Comparison of ENCODE assay signal across 8 mouse cellular contexts in genomic region chr10:117844782-117845596, GRCm38 (mm10). TPM values are rescaled to one million over a fixed set of nuclear protein-coding genes. Genes with fewer than 3 reads are reported as not detected.
DNase-seq lines count a peak whose midpoint lies in the region; ATAC-seq and TF ChIP-seq lines count a peak whose summit lies in the region.

No protein-coding gene starts in this region.

- peak overlapping the region; percentile 88 for H3K4me3 ChIP-seq in hindbrain, embryonic 15.5 days
- H3K4me3 ChIP-seq in left cerebral cortex, adult 2 months: peak overlapping the region; percentile 81

- no peaks in the 10 kb centered on the region for H3K9me3 ChIP-seq in hindbrain, embryonic 15.5 days

- no peaks in the 10 kb centered on the region for H3K27me3 ChIP-seq in hindbrain, embryonic 15.5 days

- peaks cover 31% of the 10 kb centered on the region for H3K4me1 ChIP-seq in hindbrain, embryonic 15.5 days (replicated peaks)

- H3K9ac ChIP-seq in hindbrain, embryonic 15.5 days: peak overlapping the region; percentile 98

- WGBS in hindbrain, embryonic 15.5 days: 2% methylated on average over 37 of the region's 52 CpGs

- no peak; the same call in 1 of the 2 replicates for TF ChIP-seq CTCF in left cerebral cortex, adult 2 months (IDR thresholded peaks at IDR 0.05)

- H3K4me2 ChIP-seq in hindbrain, embryonic 15.5 days: peak overlapping the region; percentile 80

- peak; percentile 73 for DNase-seq in R1 (ENCODE audit: low read depth, low spot score)
- DNase-seq in cerebellum, postnatal 4 days (ENCODE audit: low spot score in 2 of 2): peak; percentile 31 to 50
- peak; percentile 58 for DNase-seq in gastrocnemius, adult 18-20 months (ENCODE audit: low spot score)
- DNase-seq in left cerebral cortex, adult 2 months (ENCODE audit: extremely low spot score in 1 of 2, low spot score in 2 of 2): peak; percentile 47 to 67
- DNase-seq in right cerebral cortex, adult 18-20 months: peak; percentile 60
- DNase-seq in urinary bladder, adult 18-20 months (ENCODE audit: low spot score in 2 of 2): peak; percentile 42 to 67

- peak overlapping the region; percentile 99 for H3K27ac ChIP-seq in hindbrain, embryonic 15.5 days (replicated peaks)
- H3K27ac ChIP-seq in left cerebral cortex, adult 2 months: peak overlapping the region; percentile 90

- intact Hi-C loops in left cerebral cortex, adult 2 months (cut with DNase I): loop anchor here (2.0 to 10.0 kb wide), 4 partner anchors 140 to 258 kb away; no protein-coding TSS in a partner anchor

- no peaks in the 10 kb centered on the region for H3K36me3 ChIP-seq in hindbrain, embryonic 15.5 days

- ATAC-seq in hindbrain, embryonic 15.5 days (ENCODE audit: low FRiP score, low read depth): peak; percentile 33
- peak; percentile 44 for ATAC-seq in megakaryocyte, adult 5-6 weeks (ENCODE audit: poor library complexity, severe bottlenecking)

RNA-seq across cellular contexts. Expression of gene Rap1b, which starts 0.8 kb away (rescaled TPM):
- 10 to 100 TPM; 18.7 to 24.9 TPM for total RNA-seq in gastrocnemius, adult 18-20 months (2021)
- polyA plus RNA-seq in hindbrain, embryonic 15.5 days (2015; fragmentation: Nextera tagmentation; extraction: Ambion mirVana): 158 TPM in 2 replicates
- 10 to 100 TPM; 59.7 to 61.2 TPM for total RNA-seq in left cerebral cortex, adult 2 months (2021)
- 448 and 514 TPM in 2 replicates for total RNA-seq in megakaryocyte, adult 5-6 weeks (2015)
- 174 and 218 TPM in 2 replicates for total RNA-seq in megakaryocyte, adult 5-6 weeks (2017)

RNA-seq across cellular contexts. Expression of gene Nup107, which starts 52.5 kb away (rescaled TPM):
- 1 to 10 TPM; 5.5 to 5.6 TPM for total RNA-seq in gastrocnemius, adult 18-20 months (2021)
- polyA plus RNA-seq in hindbrain, embryonic 15.5 days (2015; fragmentation: Nextera tagmentation; extraction: Ambion mirVana): 31.4 and 33.4 TPM in 2 replicates
- 10 to 100 TPM; 13.4 to 15.9 TPM for total RNA-seq in left cerebral cortex, adult 2 months (2021)
- 50.3 and 50.9 TPM in 2 replicates for total RNA-seq in megakaryocyte, adult 5-6 weeks (2015)
- 57.7 and 68.7 TPM in 2 replicates for total RNA-seq in megakaryocyte, adult 5-6 weeks (2017)

Comparison
In these comparisons a context has a peak if more than half of its experiments do, and no peak if none do; other contexts are left out.
1. Peak in every context shown above with its lines: DNase-seq, ATAC-seq, H3K4me3 ChIP-seq and H3K27ac ChIP-seq.